Mouse (Mus musculus): ENCODE results near the gene Akap9.
"Not testable (repeated sequence)": the region's sequence is repeated elsewhere in the genome, so short reads cannot be mapped to it uniquely, and the experiment has no call there.

Gene Akap9

GRCm38 (mm10) chr5:3927801-3928689 lies at the start of gene Akap9:
Gene Akap9 (plus strand): TSS chr5:3928054.
- peak; percentile 87 for DNase-seq (ENCODE audit: low read depth, low spot score)

GRCm38 (mm10) chr5:3886862-3887261 lies 41.0 kb upstream of the Akap9 start:
- DNase-seq (ENCODE audit: low read depth, low spot score) = not testable (repeated sequence)

GRCm38 (mm10) chr5:3889201-3889600 lies 38.7 kb upstream of the Akap9 start:
- DNase-seq (ENCODE audit: low read depth, low spot score) = no peak

GRCm38 (mm10) chr5:3893459-3894293 lies 34.2 kb upstream of the Akap9 start, which contains the start of gene Mterf1a:
Gene Mterf1a (minus strand): TSS chr5:3893933.
- DNase-seq (ENCODE audit: low read depth, low spot score) = peak; percentile 23

- not testable (repeated sequence) for DNase-seq (ENCODE audit: low read depth, low spot score)
These were observed 33.6 kb upstream of the Akap9 start for GRCm38 (mm10) chr5:3894294-3894619.

- no peak for DNase-seq (ENCODE audit: low read depth, low spot score)
These were observed 22.4 kb upstream of the Akap9 start for GRCm38 (mm10) chr5:3905471-3905870.

- no peak for DNase-seq (ENCODE audit: low read depth, low spot score)
These were observed 5.5 kb upstream of the Akap9 start for GRCm38 (mm10) chr5:3922350-3922749.

GRCm38 (mm10) chr5:3926666-3927065 lies 1.2 kb upstream of the Akap9 start:
- DNase-seq (ENCODE audit: low read depth, low spot score) = no peak

GRCm38 (mm10) chr5:3928690-3929046 lies 814 bp downstream of the Akap9 start:
- DNase-seq (ENCODE audit: low read depth, low spot score) = peak; percentile 73

- DNase-seq (ENCODE audit: low read depth, low spot score) = no peak
These were observed 2.9 kb downstream of the Akap9 start for GRCm38 (mm10) chr5:3930760-3931159.

GRCm38 (mm10) chr5:3931636-3932035 lies 3.8 kb downstream of the Akap9 start:
- no peak for DNase-seq (ENCODE audit: low read depth, low spot score)

GRCm38 (mm10) chr5:3933551-3933950 lies 5.7 kb downstream of the Akap9 start:
- no peak for DNase-seq (ENCODE audit: low read depth, low spot score)

GRCm38 (mm10) chr5:3935266-3935665 lies 7.4 kb downstream of the Akap9 start:
- DNase-seq (ENCODE audit: low read depth, low spot score) = no peak

GRCm38 (mm10) chr5:3935778-3936554 lies 8.1 kb downstream of the Akap9 start:
- no peak for DNase-seq (ENCODE audit: low read depth, low spot score)

GRCm38 (mm10) chr5:3938905-3939304 lies 11.1 kb downstream of the Akap9 start:
- DNase-seq (ENCODE audit: low read depth, low spot score) = no peak

- DNase-seq (ENCODE audit: low read depth, low spot score) = no peak
These were observed 11.5 kb downstream of the Akap9 start for GRCm38 (mm10) chr5:3939335-3939734.

- DNase-seq (ENCODE audit: low read depth, low spot score) = no peak
These were observed 13.4 kb downstream of the Akap9 start for GRCm38 (mm10) chr5:3941240-3941639.

GRCm38 (mm10) chr5:3943169-3943568 lies 15.3 kb downstream of the Akap9 start:
- DNase-seq (ENCODE audit: low read depth, low spot score) = peak; percentile 92

GRCm38 (mm10) chr5:3952498-3952897 lies 24.6 kb downstream of the Akap9 start:
- DNase-seq (ENCODE audit: low read depth, low spot score) = no peak

- DNase-seq (ENCODE audit: low read depth, low spot score) = no peak
These were observed 26.7 kb downstream of the Akap9 start for GRCm38 (mm10) chr5:3954541-3954940.

GRCm38 (mm10) chr5:3961286-3961685 lies 33.4 kb downstream of the Akap9 start:
- peak; percentile 62 for DNase-seq (ENCODE audit: low read depth, low spot score)

- DNase-seq (ENCODE audit: low read depth, low spot score) = no peak
These were observed 40.6 kb downstream of the Akap9 start for GRCm38 (mm10) chr5:3968415-3968814.

Data from R1 (cell line).